Mouse (Mus musculus): Measurements from ENCODE around the gene Wdfy3.

GRCm38 (mm10) chr5:102008712-102009111 lies 61.0 kb downstream of the Wdfy3 start:
- TF ChIP-seq POLR2A (IDR thresholded peaks at IDR 0.05; ENCODE audit: control insufficient read depth, low read depth, low read length) (no peak), CTCF (IDR thresholded peaks at IDR 0.05; ENCODE audit: control insufficient read depth, insufficient read depth, insufficient replicate concordance, low read depth, low read length) (no peak)

Data from testis, adult 2 months (tissue).